Mouse (Mus musculus) hindbrain, embryonic 14.5 days (tissue): Measurements from ENCODE around the gene Cbfa2t2. TPM values are rescaled to one million over a fixed set of nuclear protein-coding genes. Genes with fewer than 3 reads are reported as not detected.

ENCODE experiments used
- ATAC-seq: fragments of 200-750 bp; cut with Nextera tagmentation; 2 replicates; pipeline ENCODE4 v1.8.0; 2017; ENCODE audit warnings: moderate number of reproducible peaks, mild to moderate bottlenecking, moderate TSS enrichment, moderate library complexity; ENCODE audit not compliant: low FRiP score
- DNase-seq: peaks from one replicate; pipeline ENCODE4 v3.0.0-alpha.2; 2015; ENCODE audit warnings: low spot score
- H3K27ac ChIP-seq: fragments of 300-500 bp; sonication (generic); 2 replicates; pipeline ENCODE4 v1.5.1; 2014; ENCODE audit warnings: mild to moderate bottlenecking, moderate library complexity
- H3K27me3 ChIP-seq: fragments of 300-500 bp; sonication (generic); 2 replicates; pipeline ENCODE4 v1.6.1; 2014; ENCODE audit warnings: mild to moderate bottlenecking, low read length, mixed read lengths; ENCODE audit not compliant: control insufficient read depth, insufficient read depth
- H3K36me3 ChIP-seq: fragments of 300-500 bp; sonication (generic); replicated peaks from 2 replicates; pipeline ENCODE4 v1.6.1; 2014; ENCODE audit not compliant: control insufficient read depth, insufficient read depth
- H3K4me1 ChIP-seq: fragments of 300-500 bp; sonication (generic); replicated peaks from 2 replicates; pipeline ENCODE4 v1.6.1; 2014; ENCODE audit warnings: antibody characterized with exemption, low read length, mixed read lengths; ENCODE audit not compliant: control insufficient read depth, insufficient read depth
- H3K4me2 ChIP-seq: fragments of 300-500 bp; sonication (generic); replicated peaks from 2 replicates; pipeline ENCODE4 v1.6.1; 2014; ENCODE audit warnings: mild to moderate bottlenecking, moderate library complexity
- H3K4me3 ChIP-seq: fragments of 300-500 bp; sonication (generic); replicated peaks from 2 replicates; pipeline ENCODE4 v1.5.1; 2014; ENCODE audit warnings: mild to moderate bottlenecking, low read length
- H3K9ac ChIP-seq: fragments of 300-500 bp; sonication (generic); 2 replicates; pipeline ENCODE4 v1.6.1; 2014
- H3K9me3 ChIP-seq: fragments of 300-500 bp; sonication (generic); 2 replicates; pipeline ENCODE4 v1.6.1; 2016; ENCODE audit warnings: low read length; ENCODE audit not compliant: control insufficient read depth
- WGBS: fragments of 180-500 bp; shearing (Covaris S2); extraction: QIAGEN DNeasy Blood & Tissue Kit; methylation state at CpG from one replicate; pipeline ENCODE4 v1.1.7; 2014; 5-methylcytosine and 5-hydroxymethylcytosine counted together
- polyA plus RNA-seq: library from polyadenylated mRNA; unstranded; fragments of >200 nt; fragmentation: Nextera tagmentation; extraction: Ambion mirVana; gene quantifications from 2 replicates; pipeline ENCODE4 v1.2.1, GENCODE M21; 2014

Cbfa2t2 gene
- polyA plus RNA-seq, 1 experiment from 2014 or later = 48.0 TPM

DNA sequence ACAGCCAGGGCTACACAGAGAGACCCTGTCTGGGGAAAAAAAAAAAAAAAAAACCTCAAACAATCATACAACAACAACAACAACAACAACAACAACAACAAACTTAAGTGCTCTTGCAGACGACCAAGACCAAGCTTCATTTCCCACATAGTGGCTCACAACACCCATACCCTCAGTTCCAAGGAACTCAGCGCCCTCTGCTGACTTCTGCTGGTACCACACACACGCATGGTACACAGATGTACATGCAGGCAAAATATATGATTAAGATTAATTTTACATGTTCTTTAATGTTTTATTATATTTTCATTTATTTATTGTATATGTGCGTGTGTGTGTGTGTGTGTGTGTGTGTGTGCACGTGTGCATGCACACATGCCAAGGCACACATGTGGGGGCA lies 150.1 kb downstream of the Cbfa2t2 start:
- ATAC-seq (no peak), DNase-seq (no peak)
- H3K9me3 ChIP-seq = no peaks in the 10 kb centered on the region
- no peak overlapping the region for H3K27ac ChIP-seq
- no peaks in the 10 kb centered on the region; the same call in 1 of the 2 replicates for H3K36me3 ChIP-seq
- no peaks in the 10 kb centered on the region for H3K27me3 ChIP-seq
- WGBS = 79% methylated on average over 5 of the region's 5 CpGs
- no peak overlapping the region for H3K9ac ChIP-seq
- H3K4me3 ChIP-seq = no peak overlapping the region
- peaks cover 15% of the 10 kb centered on the region for H3K4me1 ChIP-seq
- no peak overlapping the region for H3K4me2 ChIP-seq

Other genes with a start within 250 kb of the Cbfa2t2 start
- gene Bpifb1, start 245.7 kb upstream of the Cbfa2t2 start, polyA plus RNA-seq = 0.20 and 0.27 TPM in 2 replicates
- gene Bpifb5, start 212.7 kb upstream of the Cbfa2t2 start, polyA plus RNA-seq = 0.17 and 0.78 TPM in 2 replicates
- gene Bpifb9a, start 178.6 kb upstream of the Cbfa2t2 start, polyA plus RNA-seq = not detected in 2 replicates
- gene Bpifb9b, start 129.3 kb upstream of the Cbfa2t2 start, polyA plus RNA-seq = not detected in 2 replicates
- 14.2 and 20.3 TPM in 2 replicates for gene Cdk5rap1, start 63.5 kb upstream of the Cbfa2t2 start, polyA plus RNA-seq
- 7.0 and 7.1 TPM in 2 replicates for gene Snta1, start 28.4 kb upstream of the Cbfa2t2 start, polyA plus RNA-seq
- gene 1700003F12Rik, start 110.6 kb downstream of the Cbfa2t2 start, polyA plus RNA-seq = 1.5 and 1.6 TPM in 2 replicates
- 0.12 and 0.22 TPM in 2 replicates for gene Actl10, start 115.3 kb downstream of the Cbfa2t2 start, polyA plus RNA-seq
- 13.6 and 15.2 TPM in 2 replicates for gene Necab3, start 122.4 kb downstream of the Cbfa2t2 start, polyA plus RNA-seq
- 2.2 and 2.4 TPM in 2 replicates for gene E2f1, start 133.4 kb downstream of the Cbfa2t2 start, polyA plus RNA-seq
- 17.3 and 18.5 TPM in 2 replicates for gene Pxmp4, start 167.2 kb downstream of the Cbfa2t2 start, polyA plus RNA-seq
- gene Zfp341, start 176.8 kb downstream of the Cbfa2t2 start, polyA plus RNA-seq = 2.0 and 2.4 TPM in 2 replicates
- gene 4930519P11Rik, start 177.0 kb downstream of the Cbfa2t2 start, polyA plus RNA-seq = 0.47 and 0.59 TPM in 2 replicates
- gene Chmp4b, start 215.2 kb downstream of the Cbfa2t2 start, polyA plus RNA-seq = 23.2 and 23.4 TPM in 2 replicates